Mouse (Mus musculus) lung, postnatal 0 days (tissue): ENCODE results near the gene Zan. TPM values are rescaled to one million over a fixed set of nuclear protein-coding genes. Genes with fewer than 3 reads are reported as not detected.
A peak's percentile ranks its signal among the peaks of the same experiment; 100 is the strongest.

Experiments used
- ATAC-seq: fragments of 200-750 bp; cut with Nextera tagmentation; 2 replicates; pipeline ENCODE4 v1.8.0; 2017; ENCODE audit warnings: moderate library complexity
- DNase-seq: peaks from one replicate; pipeline ENCODE4 v3.0.0-alpha.2; 2016; ENCODE audit warnings: low spot score
- H3K27ac ChIP-seq: fragments of 300-500 bp; sonication (generic); 2 replicates; pipeline ENCODE4 v1.5.1; 2014; ENCODE audit warnings: antibody characterized with exemption, mild to moderate bottlenecking, low read length, mixed read lengths
- H3K27me3 ChIP-seq: fragments of 300-500 bp; sonication (generic); replicated peaks from 2 replicates; pipeline ENCODE4 v1.6.1; 2014; ENCODE audit warnings: low read length, mixed read lengths; ENCODE audit not compliant: insufficient read depth
- H3K36me3 ChIP-seq: fragments of 300-500 bp; sonication (generic); 2 replicates; pipeline ENCODE4 v1.6.1; 2014; ENCODE audit warnings: low read length, mixed read lengths; ENCODE audit not compliant: insufficient read depth
- H3K4me1 ChIP-seq: fragments of 300-500 bp; sonication (generic); 2 replicates; pipeline ENCODE4 v1.6.1; 2014; ENCODE audit warnings: antibody characterized with exemption, low read depth, low read length, mixed read lengths; ENCODE audit not compliant: insufficient read depth
- H3K4me2 ChIP-seq: fragments of 300-500 bp; sonication (generic); replicated peaks from 2 replicates; pipeline ENCODE4 v1.6.1; 2014; ENCODE audit warnings: low read depth, mild to moderate bottlenecking, low read length, moderate library complexity, mixed read lengths
- H3K4me3 ChIP-seq: fragments of 300-500 bp; sonication (generic); 2 replicates; pipeline ENCODE4 v1.5.1; 2014; ENCODE audit warnings: low read depth, low read length
- H3K9ac ChIP-seq: fragments of 300-500 bp; sonication (generic); replicated peaks from 2 replicates; pipeline ENCODE4 v1.6.1; 2014; ENCODE audit warnings: low read depth, mild to moderate bottlenecking
- H3K9me3 ChIP-seq: fragments of 300-500 bp; sonication (generic); 2 replicates; pipeline ENCODE4 v1.6.1; 2016; ENCODE audit warnings: low read length, mixed read lengths
- CTCF ChIP-seq: IDR thresholded peaks from 2 replicates; pipeline ENCODE4 v1.5.1; 2016; ENCODE audit warnings: antibody characterized with exemption, mild to moderate bottlenecking
- EP300 ChIP-seq: IDR thresholded peaks from 2 replicates; pipeline ENCODE4 v1.6.1; 2016; ENCODE audit warnings: antibody characterized with exemption, mild to moderate bottlenecking, control low read depth
- WGBS: fragments of 180-500 bp; shearing (Covaris S2); extraction: QIAGEN DNeasy Blood & Tissue Kit; methylation state at CpG from one replicate; pipeline ENCODE4 v1.1.7; 2014; 5-methylcytosine and 5-hydroxymethylcytosine counted together
- polyA plus RNA-seq: library from polyadenylated mRNA; unstranded; fragments of >200 nt; fragmentation: Nextera tagmentation; extraction: Ambion mirVana; gene quantifications from 2 replicates; pipeline ENCODE4 v1.2.1, GENCODE M21; 2015

The Zan gene
- polyA plus RNA-seq, 1 experiment from 2014 or later = 0.11 TPM

GRCm38 (mm10) chr5:137339290-137339979, 137.4 kb downstream of the Zan start:
- WGBS = 15% methylated on average over 22 of the region's 22 CpGs
- DNase-seq = peak; percentile 74
- peak; percentile 69 for ATAC-seq

GRCm38 (mm10) chr5:137338663-137339289, 138.1 kb downstream of the Zan start:
- H3K36me3 ChIP-seq = no peaks in the 10 kb centered on the region
- peak overlapping the region; percentile 41 for H3K9ac ChIP-seq
- H3K4me1 ChIP-seq = no peaks in the 10 kb centered on the region; the same call in 1 of the 2 replicates
- H3K4me2 ChIP-seq = peak overlapping the region; percentile 63
- TF ChIP-seq EP300 (peak; percentile 73; the same call in 1 of the 2 replicates), CTCF (no peak)
- DNase-seq = peak; percentile 88
- ATAC-seq = peak; percentile 61
- H3K4me3 ChIP-seq = peak overlapping the region; percentile 38
- H3K9me3 ChIP-seq = no peaks in the 10 kb centered on the region
- no peaks in the 10 kb centered on the region for H3K27me3 ChIP-seq
- 2% methylated on average over 11 of the region's 11 CpGs for WGBS
- H3K27ac ChIP-seq = peak overlapping the region; percentile 91

More at GRCm38 (mm10) chr5:137339290-137339979, 137.4 kb downstream of the Zan start:
- H3K4me1 ChIP-seq = no peaks in the 10 kb centered on the region; the same call in 1 of the 2 replicates
- H3K9ac ChIP-seq = peak overlapping the region; percentile 41
- H3K4me3 ChIP-seq = peak overlapping the region; percentile 38
- H3K9me3 ChIP-seq = no peaks in the 10 kb centered on the region
- no peaks in the 10 kb centered on the region for H3K27me3 ChIP-seq
- peak overlapping the region; percentile 63 for H3K4me2 ChIP-seq
- peak overlapping the region; percentile 91 for H3K27ac ChIP-seq
- TF ChIP-seq CTCF (no peak), EP300 (peak; percentile 73)
- no peaks in the 10 kb centered on the region for H3K36me3 ChIP-seq

GRCm38 (mm10) chr5:137338256-137338655, 138.6 kb downstream of the Zan start:
- Histone ChIP-seq H3K36me3 (no peaks in the 10 kb centered on the region), H3K9me3 (no peaks in the 10 kb centered on the region), H3K27ac (peak overlapping the region; percentile 91), H3K9ac (peak overlapping the region; percentile 41), H3K4me2 (peak overlapping the region; percentile 63), H3K4me3 (peak overlapping the region; percentile 38), H3K27me3 (no peaks in the 10 kb centered on the region), H3K4me1 (no peaks in the 10 kb centered on the region; the same call in 1 of the 2 replicates)
- ATAC-seq = peak; percentile 82
- DNase-seq = peak; percentile 97
- under 1% methylated on average over 19 of the region's 19 CpGs for WGBS
- TF ChIP-seq EP300 (no peak), CTCF (no peak)

GRCm38 (mm10) chr5:137337190-137337589, 139.7 kb downstream of the Zan start:
- H3K9ac ChIP-seq = no peak overlapping the region
- no peak for TF ChIP-seq EP300
- no peak for TF ChIP-seq CTCF
- H3K36me3 ChIP-seq = no peaks in the 10 kb centered on the region
- DNase-seq (no peak), ATAC-seq (no peak)
- WGBS = 50% methylated on average over 8 of the region's 8 CpGs
- peaks cover 2% of the 10 kb centered on the region; the same call in 1 of the 2 replicates for H3K4me1 ChIP-seq
- H3K4me2 ChIP-seq = no peak overlapping the region
- no peaks in the 10 kb centered on the region for H3K9me3 ChIP-seq
- H3K4me3 ChIP-seq = no peak overlapping the region
- H3K27ac ChIP-seq = no peak overlapping the region
- no peaks in the 10 kb centered on the region for H3K27me3 ChIP-seq

GRCm38 (mm10) chr5:137335066-137335465, 141.8 kb downstream of the Zan start:
- no peak for DNase-seq

GRCm38 (mm10) chr5:137334317-137334716, 142.5 kb downstream of the Zan start:
- Histone ChIP-seq H3K9me3 (no peaks in the 10 kb centered on the region), H3K4me1 (0 out of 2 replicates have a peak, but pooled peaks cover 2% of the 10 kb centered on the region), H3K4me3 (0 out of 2 replicates have a peak overlapping the region, but pooled peaks have one; percentile 53), H3K4me2 (peak overlapping the region; percentile 80; the same call in 1 of the 2 replicates), H3K9ac (no peak overlapping the region), H3K27me3 (no peaks in the 10 kb centered on the region), H3K27ac (peak overlapping the region; percentile 5; the same call in 1 of the 2 replicates), H3K36me3 (no peaks in the 10 kb centered on the region)
- 40% methylated on average over 10 of the region's 10 CpGs for WGBS
- TF ChIP-seq EP300 = no peak
- no peak for TF ChIP-seq CTCF
- DNase-seq (no peak), ATAC-seq (no peak)

More at GRCm38 (mm10) chr5:137335066-137335465, 141.8 kb downstream of the Zan start:
- no peaks in the 10 kb centered on the region for H3K36me3 ChIP-seq
- TF ChIP-seq EP300 = no peak
- no peak for TF ChIP-seq CTCF
- 76% methylated on average over 6 of the region's 6 CpGs for WGBS
- ATAC-seq = no peak
- H3K27ac ChIP-seq = no peak overlapping the region
- no peak overlapping the region for H3K4me2 ChIP-seq
- H3K9ac ChIP-seq = no peak overlapping the region
- H3K27me3 ChIP-seq = no peaks in the 10 kb centered on the region
- H3K4me1 ChIP-seq = peaks cover 2% of the 10 kb centered on the region; the same call in 1 of the 2 replicates
- H3K9me3 ChIP-seq = no peaks in the 10 kb centered on the region
- H3K4me3 ChIP-seq = no peak overlapping the region
